Mouse (Mus musculus) hindbrain, embryonic 14.5 days (tissue): ENCODE data around the gene Anxa8. TPM values are rescaled to one million over a fixed set of nuclear protein-coding genes. Genes with fewer than 3 reads are reported as not detected.

Experiments used
- ATAC-seq: fragments of 200-750 bp; cut with Nextera tagmentation; 2 replicates; pipeline ENCODE4 v1.8.0; 2017; ENCODE audit warnings: moderate number of reproducible peaks, mild to moderate bottlenecking, moderate TSS enrichment, moderate library complexity; ENCODE audit not compliant: low FRiP score
- DNase-seq: peaks from one replicate; pipeline ENCODE4 v3.0.0-alpha.2; 2015; ENCODE audit warnings: low spot score
- H3K27ac ChIP-seq: fragments of 300-500 bp; sonication (generic); 2 replicates; pipeline ENCODE4 v1.5.1; 2014; ENCODE audit warnings: mild to moderate bottlenecking, moderate library complexity
- H3K27me3 ChIP-seq: fragments of 300-500 bp; sonication (generic); 2 replicates; pipeline ENCODE4 v1.6.1; 2014; ENCODE audit warnings: mild to moderate bottlenecking, low read length, mixed read lengths; ENCODE audit not compliant: control insufficient read depth, insufficient read depth
- H3K36me3 ChIP-seq: fragments of 300-500 bp; sonication (generic); replicated peaks from 2 replicates; pipeline ENCODE4 v1.6.1; 2014; ENCODE audit not compliant: control insufficient read depth, insufficient read depth
- H3K4me1 ChIP-seq: fragments of 300-500 bp; sonication (generic); replicated peaks from 2 replicates; pipeline ENCODE4 v1.6.1; 2014; ENCODE audit warnings: antibody characterized with exemption, low read length, mixed read lengths; ENCODE audit not compliant: control insufficient read depth, insufficient read depth
- H3K4me2 ChIP-seq: fragments of 300-500 bp; sonication (generic); replicated peaks from 2 replicates; pipeline ENCODE4 v1.6.1; 2014; ENCODE audit warnings: mild to moderate bottlenecking, moderate library complexity
- H3K4me3 ChIP-seq: fragments of 300-500 bp; sonication (generic); replicated peaks from 2 replicates; pipeline ENCODE4 v1.5.1; 2014; ENCODE audit warnings: mild to moderate bottlenecking, low read length
- H3K9ac ChIP-seq: fragments of 300-500 bp; sonication (generic); 2 replicates; pipeline ENCODE4 v1.6.1; 2014
- H3K9me3 ChIP-seq: fragments of 300-500 bp; sonication (generic); 2 replicates; pipeline ENCODE4 v1.6.1; 2016; ENCODE audit warnings: low read length; ENCODE audit not compliant: control insufficient read depth
- WGBS: fragments of 180-500 bp; shearing (Covaris S2); extraction: QIAGEN DNeasy Blood & Tissue Kit; methylation state at CpG from one replicate; pipeline ENCODE4 v1.1.7; 2014; 5-methylcytosine and 5-hydroxymethylcytosine counted together
- polyA plus RNA-seq: library from polyadenylated mRNA; unstranded; fragments of >200 nt; fragmentation: Nextera tagmentation; extraction: Ambion mirVana; gene quantifications from 2 replicates; pipeline ENCODE4 v1.2.1, GENCODE M21; 2014

Anxa8 gene
- polyA plus RNA-seq, 1 experiment from 2014 or later, result 0.16 TPM

- Histone ChIP-seq H3K4me1 (no peaks in the 10 kb centered on the region), H3K4me2 (no peak overlapping the region), H3K27me3 (no peaks in the 10 kb centered on the region), H3K4me3 (no peak overlapping the region), H3K9me3 (no peaks in the 10 kb centered on the region), H3K9ac (no peak overlapping the region), H3K27ac (no peak overlapping the region), H3K36me3 (no peaks in the 10 kb centered on the region)
- ATAC-seq, result no peak
- no peak for DNase-seq
Measured at GRCm38 (mm10) chr14:34135391-34135790, 49.6 kb downstream of the Anxa8 start.

DNA sequence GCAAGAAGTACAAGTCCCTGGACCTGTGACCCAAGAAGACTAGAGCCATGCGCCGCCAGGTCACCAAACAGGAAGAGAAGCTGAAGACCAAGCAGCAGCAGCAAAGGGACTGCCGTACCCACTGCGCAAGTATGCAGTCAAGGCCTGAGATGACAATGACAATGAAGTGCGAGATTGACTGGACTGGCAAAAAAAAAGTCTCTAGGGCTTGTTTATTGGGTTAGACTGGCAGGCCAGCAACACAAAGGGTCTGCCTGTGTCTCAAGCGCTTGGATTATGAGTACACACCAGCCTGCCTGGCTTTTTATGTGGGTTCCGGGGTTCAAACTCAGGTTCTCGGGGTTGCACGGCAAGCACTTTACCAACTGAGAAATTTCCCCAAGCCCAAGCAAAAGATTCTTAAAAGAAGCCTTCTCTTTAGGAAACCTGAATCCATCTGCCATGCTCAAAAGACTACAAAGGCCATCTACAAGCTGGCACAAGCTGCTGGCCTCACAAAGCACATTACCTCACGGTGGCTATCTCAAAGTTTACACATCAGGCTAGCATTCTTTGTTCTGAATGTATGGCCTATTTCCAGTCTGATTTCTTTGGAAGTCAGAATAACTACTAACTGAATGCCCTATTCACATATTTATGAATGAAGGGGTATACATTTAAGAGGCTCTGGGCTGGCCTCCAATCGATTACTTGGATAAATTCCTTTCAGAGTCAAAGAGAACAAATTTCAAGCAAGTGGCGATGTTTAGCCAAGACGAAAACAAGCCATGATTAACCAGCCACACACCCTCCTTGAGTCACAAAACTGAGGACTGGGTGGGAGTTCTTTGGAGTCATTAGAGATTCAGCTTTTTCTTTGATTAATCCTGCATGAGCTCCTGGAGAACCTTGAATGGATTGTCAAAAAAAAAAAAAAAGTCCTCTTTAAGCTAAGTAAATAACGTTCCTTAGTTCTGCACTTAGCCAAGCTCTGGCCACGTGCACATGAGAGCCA, 54.2 kb downstream of the Anxa8 start:
- no peaks in the 10 kb centered on the region for H3K36me3 ChIP-seq
- no peak overlapping the region for H3K4me2 ChIP-seq
- H3K27me3 ChIP-seq, result no peaks in the 10 kb centered on the region
- H3K9ac ChIP-seq, result no peak overlapping the region
- H3K27ac ChIP-seq, result no peak overlapping the region
- ATAC-seq (peak; percentile 53; the same call in 1 of the 2 replicates), DNase-seq (no peak)
- no peak overlapping the region for H3K4me3 ChIP-seq
- no peaks in the 10 kb centered on the region for H3K4me1 ChIP-seq
- no peaks in the 10 kb centered on the region for H3K9me3 ChIP-seq
- 78% methylated on average over 15 of the region's 15 CpGs for WGBS

GRCm38 (mm10) chr14:34142316-34142715, 56.5 kb downstream of the Anxa8 start:
- H3K36me3 ChIP-seq, result no peaks in the 10 kb centered on the region
- no peak overlapping the region for H3K4me2 ChIP-seq
- H3K27ac ChIP-seq, result no peak overlapping the region
- no peaks in the 10 kb centered on the region for H3K4me1 ChIP-seq
- ATAC-seq, result no peak
- no peaks in the 10 kb centered on the region for H3K9me3 ChIP-seq
- no peak overlapping the region for H3K4me3 ChIP-seq
- DNase-seq, result no peak
- H3K27me3 ChIP-seq, result no peaks in the 10 kb centered on the region
- WGBS, result 94% methylated on average over 1 of the region's 1 CpGs
- no peak overlapping the region for H3K9ac ChIP-seq

DNA sequence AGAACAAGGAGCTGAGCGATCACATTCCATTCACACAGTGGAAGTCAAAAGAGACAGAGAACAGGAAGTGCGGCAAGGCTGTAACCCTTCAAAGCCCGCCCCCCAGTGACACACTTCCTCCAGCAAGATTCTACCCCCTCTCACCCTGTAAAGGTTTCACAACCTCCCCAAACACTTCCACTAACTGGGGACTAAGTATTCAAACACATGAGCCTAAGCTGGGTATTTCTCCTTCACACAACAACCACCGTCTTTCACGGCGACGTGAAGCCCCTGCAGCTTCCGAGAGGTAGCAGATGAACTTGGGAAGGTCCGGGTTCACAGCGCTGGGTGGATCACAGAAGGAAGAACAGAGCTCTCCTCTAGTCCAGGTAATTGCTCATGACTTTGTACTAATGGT, 57.1 kb downstream of the Anxa8 start:
- Histone ChIP-seq H3K4me1 (no peaks in the 10 kb centered on the region), H3K4me2 (no peak overlapping the region), H3K9me3 (no peaks in the 10 kb centered on the region), H3K27me3 (no peaks in the 10 kb centered on the region), H3K36me3 (no peaks in the 10 kb centered on the region), H3K27ac (no peak overlapping the region), H3K4me3 (no peak overlapping the region), H3K9ac (no peak overlapping the region)
- DNase-seq (no peak), ATAC-seq (no peak)
- 89% methylated on average over 10 of the region's 10 CpGs for WGBS

Other genes starting within 250 kb of the Anxa8 start
- gene Gdf10, start 162.4 kb upstream of the Anxa8 start, polyA plus RNA-seq, result 8.0 and 11.4 TPM in 2 replicates
- 0.08 TPM in 1 of 2 replicates, not detected in the other for gene Gdf2, start 144.9 kb upstream of the Anxa8 start, polyA plus RNA-seq
- not detected in 2 replicates for gene Rbp3, start 132.0 kb upstream of the Anxa8 start, polyA plus RNA-seq
- gene Zfp488, start 107.2 kb upstream of the Anxa8 start, polyA plus RNA-seq, result 0.78 and 0.85 TPM in 2 replicates
- not detected in 2 replicates for gene Gm30083, start 70.8 kb upstream of the Anxa8 start, polyA plus RNA-seq
- gene Gm5460, start 69.2 kb upstream of the Anxa8 start, polyA plus RNA-seq, result not detected in 2 replicates
- gene Antxrl, start 33.3 kb upstream of the Anxa8 start, polyA plus RNA-seq, result not detected in 2 replicates
- not detected in 2 replicates for gene A630023A22Rik, start 16.8 kb downstream of the Anxa8 start, polyA plus RNA-seq
- gene Npy4r, start 66.5 kb downstream of the Anxa8 start, polyA plus RNA-seq, result 0.13 and 0.14 TPM in 2 replicates
- gene Gprin2, start 115.7 kb downstream of the Anxa8 start, polyA plus RNA-seq, result 4.4 and 5.4 TPM in 2 replicates
- gene Syt15, start 133.6 kb downstream of the Anxa8 start, polyA plus RNA-seq, result 0.42 and 0.79 TPM in 2 replicates
- gene Shld2, start 224.5 kb downstream of the Anxa8 start, polyA plus RNA-seq, result 5.5 and 8.2 TPM in 2 replicates
- 131 and 145 TPM in 2 replicates for gene Glud1, start 224.7 kb downstream of the Anxa8 start, polyA plus RNA-seq